Mouse (Mus musculus): ENCODE measurements around the gene Ugt1a6a. TPM values are rescaled to one million over a fixed set of nuclear protein-coding genes. Genes with fewer than 3 reads are reported as not detected.

Ugt1a6a gene
- polyA plus RNA-seq, 1 experiment from 2014 or later: 6.7 TPM

GRCm38 (mm10) chr1:88225741-88226140 is 91.1 kb downstream of the Ugt1a6a start:
- Histone ChIP-seq H3K36me3 (ENCODE audit: insufficient read depth, low read length) (no peaks in the 10 kb centered on the region), H3K27ac (ENCODE audit: low read length) (no peak overlapping the region), H3K9me3 (ENCODE audit: low read length) (peaks cover 58% of the 10 kb centered on the region), H3K4me3 (ENCODE audit: low read length) (no peak overlapping the region), H3K27me3 (ENCODE audit: insufficient read depth, low read length) (no peaks in the 10 kb centered on the region), H3K4me2 (replicated peaks; ENCODE audit: low read depth, low read length) (no peak overlapping the region), H3K9ac (replicated peaks; ENCODE audit: low read length) (no peak overlapping the region), H3K4me1 (ENCODE audit: insufficient read depth, low read length) (no peaks in the 10 kb centered on the region)
- ATAC-seq (ENCODE audit: low FRiP score, low TSS enrichment): no peak

GRCm38 (mm10) chr1:88226670-88227379 is 92.2 kb downstream of the Ugt1a6a start, which contains the start of gene Mroh2a:
Gene Mroh2a (plus strand): TSS chr1:88226986.
- 0 out of 2 replicates have a peak, but pooled peaks have one; percentile 9 for ATAC-seq (ENCODE audit: low FRiP score, low TSS enrichment)
- no peaks in the 10 kb centered on the region for H3K4me1 ChIP-seq (ENCODE audit: insufficient read depth, low read length)
- no peaks in the 10 kb centered on the region for H3K27me3 ChIP-seq (ENCODE audit: insufficient read depth, low read length)
- 53% methylated on average over 5 of the region's 5 CpGs for WGBS
- H3K9me3 ChIP-seq (ENCODE audit: low read length): peaks cover 69% of the 10 kb centered on the region
- H3K36me3 ChIP-seq (ENCODE audit: insufficient read depth, low read length): no peaks in the 10 kb centered on the region
- H3K9ac ChIP-seq (replicated peaks; ENCODE audit: low read length): no peak within 1 kb of the TSS
- no peak within 1 kb of the TSS for H3K27ac ChIP-seq (ENCODE audit: low read length)
- H3K4me3 ChIP-seq (ENCODE audit: low read length): no peak within 1 kb of the TSS
- H3K4me2 ChIP-seq (replicated peaks; ENCODE audit: low read depth, low read length): no peak within 1 kb of the TSS

- no peak overlapping the region for H3K4me3 ChIP-seq (ENCODE audit: low read length)
- H3K27me3 ChIP-seq (ENCODE audit: insufficient read depth, low read length): no peaks in the 10 kb centered on the region
- peaks cover 73% of the 10 kb centered on the region for H3K9me3 ChIP-seq (ENCODE audit: low read length)
- WGBS: 61% methylated on average over 2 of the region's 2 CpGs
- no peaks in the 10 kb centered on the region for H3K36me3 ChIP-seq (ENCODE audit: insufficient read depth, low read length)
- no peak overlapping the region for H3K27ac ChIP-seq (ENCODE audit: low read length)
- H3K4me1 ChIP-seq (ENCODE audit: insufficient read depth, low read length): no peaks in the 10 kb centered on the region
- ATAC-seq (ENCODE audit: low FRiP score, low TSS enrichment): no peak
- no peak overlapping the region for H3K9ac ChIP-seq (replicated peaks; ENCODE audit: low read length)
- H3K4me2 ChIP-seq (replicated peaks; ENCODE audit: low read depth, low read length): no peak overlapping the region
These were observed 92.9 kb downstream of the Ugt1a6a start for GRCm38 (mm10) chr1:88227482-88227881.

DNA sequence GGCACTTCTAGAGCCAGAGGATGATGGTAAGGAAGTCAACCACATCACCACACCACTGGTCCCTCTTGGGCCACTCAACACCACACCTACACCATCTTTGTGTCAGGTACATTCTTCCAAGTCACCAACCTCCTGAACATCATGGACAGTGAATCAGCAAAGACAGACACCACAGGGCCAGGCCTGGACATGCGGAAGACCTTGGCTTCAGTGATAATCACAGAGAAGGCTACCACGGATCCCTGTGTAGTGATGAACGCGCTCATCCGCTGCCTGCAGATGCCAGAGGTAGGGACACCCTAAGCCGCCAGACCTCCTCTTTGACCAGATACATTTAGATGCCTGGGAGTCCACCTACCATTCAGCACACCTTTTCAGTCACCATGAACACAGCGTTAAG is 93.5 kb downstream of the Ugt1a6a start:
- Histone ChIP-seq H3K9me3 (ENCODE audit: low read length) (peaks cover 79% of the 10 kb centered on the region), H3K27me3 (ENCODE audit: insufficient read depth, low read length) (no peaks in the 10 kb centered on the region), H3K4me1 (ENCODE audit: insufficient read depth, low read length) (no peaks in the 10 kb centered on the region), H3K4me2 (replicated peaks; ENCODE audit: low read depth, low read length) (no peak overlapping the region), H3K9ac (replicated peaks; ENCODE audit: low read length) (no peak overlapping the region), H3K4me3 (ENCODE audit: low read length) (no peak overlapping the region), H3K27ac (ENCODE audit: low read length) (no peak overlapping the region), H3K36me3 (ENCODE audit: insufficient read depth, low read length) (no peaks in the 10 kb centered on the region)
- 71% methylated on average over 7 of the region's 7 CpGs for WGBS
- no peak for ATAC-seq (ENCODE audit: low FRiP score, low TSS enrichment)

DNA sequence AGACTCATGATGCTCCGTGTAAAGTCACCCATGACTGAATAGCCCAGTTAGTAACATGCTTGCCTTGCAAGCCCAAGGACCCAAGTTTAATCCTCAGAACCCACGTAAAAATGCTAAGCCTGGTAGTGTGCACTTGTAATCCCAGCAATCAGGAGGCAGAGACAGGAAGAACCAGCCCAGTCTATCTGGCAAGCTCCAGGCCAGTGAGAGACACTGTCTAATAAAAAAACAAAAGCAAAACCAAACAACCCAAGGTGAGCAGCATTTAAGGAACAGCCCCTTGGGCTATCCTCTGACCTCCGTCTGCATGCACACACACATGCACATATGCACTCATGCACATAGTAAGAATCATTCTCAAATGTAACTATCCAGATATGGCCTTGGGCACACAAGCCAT is 95.0 kb downstream of the Ugt1a6a start:
- Histone ChIP-seq H3K27ac (ENCODE audit: low read length) (no peak overlapping the region), H3K4me2 (replicated peaks; ENCODE audit: low read depth, low read length) (no peak overlapping the region), H3K9me3 (ENCODE audit: low read length) (peaks cover 93% of the 10 kb centered on the region), H3K4me1 (ENCODE audit: insufficient read depth, low read length) (no peaks in the 10 kb centered on the region), H3K9ac (replicated peaks; ENCODE audit: low read length) (no peak overlapping the region), H3K4me3 (ENCODE audit: low read length) (no peak overlapping the region), H3K27me3 (ENCODE audit: insufficient read depth, low read length) (no peaks in the 10 kb centered on the region), H3K36me3 (ENCODE audit: insufficient read depth, low read length) (no peaks in the 10 kb centered on the region)
- ATAC-seq (ENCODE audit: low FRiP score, low TSS enrichment): no peak
- 75% methylated on average over 3 of the region's 3 CpGs for WGBS

DNA sequence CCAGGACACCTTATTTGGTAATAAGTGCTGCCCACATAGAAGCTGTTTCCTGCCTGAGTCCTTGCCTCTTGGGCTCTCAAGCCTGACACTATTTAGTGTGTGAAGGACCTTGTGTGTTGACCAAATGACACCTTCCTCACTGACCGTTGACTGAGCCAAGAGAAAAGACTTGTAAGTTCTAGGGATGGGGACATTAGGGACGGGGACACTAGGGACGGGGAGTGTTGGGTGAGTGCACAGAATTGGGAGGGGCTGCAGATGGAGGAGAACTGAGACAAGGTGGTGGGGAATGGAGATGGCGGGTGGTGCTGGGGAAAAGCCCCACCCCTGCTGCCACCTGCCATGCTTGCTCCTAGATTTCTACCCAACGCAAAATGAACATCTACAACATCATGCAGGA is 95.4 kb downstream of the Ugt1a6a start:
- H3K4me2 ChIP-seq (replicated peaks; ENCODE audit: low read depth, low read length): no peak overlapping the region
- H3K27ac ChIP-seq (ENCODE audit: low read length): no peak overlapping the region
- H3K4me1 ChIP-seq (ENCODE audit: insufficient read depth, low read length): no peaks in the 10 kb centered on the region
- no peak for ATAC-seq (ENCODE audit: low FRiP score, low TSS enrichment)
- peaks cover 98% of the 10 kb centered on the region for H3K9me3 ChIP-seq (ENCODE audit: low read length)
- no peaks in the 10 kb centered on the region for H3K27me3 ChIP-seq (ENCODE audit: insufficient read depth, low read length)
- no peaks in the 10 kb centered on the region for H3K36me3 ChIP-seq (ENCODE audit: insufficient read depth, low read length)
- 85% methylated on average over 5 of the region's 5 CpGs for WGBS
- no peak overlapping the region for H3K9ac ChIP-seq (replicated peaks; ENCODE audit: low read length)
- no peak overlapping the region for H3K4me3 ChIP-seq (ENCODE audit: low read length)

DNA sequence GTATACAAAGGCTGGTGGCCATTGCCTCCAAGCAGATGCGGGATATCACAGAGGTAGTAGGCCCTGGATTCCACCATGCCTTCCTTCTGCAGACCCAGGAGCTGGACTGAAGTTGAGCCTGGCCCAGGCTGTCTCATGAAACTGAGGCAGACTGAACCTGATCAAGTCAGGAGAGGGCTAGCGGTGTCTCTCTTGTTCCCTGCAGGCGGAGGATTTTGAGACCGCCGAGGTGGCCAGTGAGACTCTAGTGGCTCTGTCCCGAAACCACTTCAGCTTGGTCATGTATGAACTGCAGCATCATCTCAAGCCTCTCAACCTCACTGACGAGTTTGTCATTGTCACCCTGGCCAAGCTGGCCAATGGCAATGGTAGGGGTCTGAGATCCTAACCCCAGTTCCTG is 95.8 kb downstream of the Ugt1a6a start:
- Histone ChIP-seq H3K9me3 (ENCODE audit: low read length) (peaks cover 100% of the 10 kb centered on the region), H3K4me3 (ENCODE audit: low read length) (no peak overlapping the region), H3K4me2 (replicated peaks; ENCODE audit: low read depth, low read length) (no peak overlapping the region), H3K27ac (ENCODE audit: low read length) (no peak overlapping the region), H3K27me3 (ENCODE audit: insufficient read depth, low read length) (no peaks in the 10 kb centered on the region), H3K4me1 (ENCODE audit: insufficient read depth, low read length) (no peaks in the 10 kb centered on the region), H3K9ac (replicated peaks; ENCODE audit: low read length) (no peak overlapping the region), H3K36me3 (ENCODE audit: insufficient read depth, low read length) (no peaks in the 10 kb centered on the region)
- no peak for ATAC-seq (ENCODE audit: low FRiP score, low TSS enrichment)
- 73% methylated on average over 7 of the region's 7 CpGs for WGBS

DNA sequence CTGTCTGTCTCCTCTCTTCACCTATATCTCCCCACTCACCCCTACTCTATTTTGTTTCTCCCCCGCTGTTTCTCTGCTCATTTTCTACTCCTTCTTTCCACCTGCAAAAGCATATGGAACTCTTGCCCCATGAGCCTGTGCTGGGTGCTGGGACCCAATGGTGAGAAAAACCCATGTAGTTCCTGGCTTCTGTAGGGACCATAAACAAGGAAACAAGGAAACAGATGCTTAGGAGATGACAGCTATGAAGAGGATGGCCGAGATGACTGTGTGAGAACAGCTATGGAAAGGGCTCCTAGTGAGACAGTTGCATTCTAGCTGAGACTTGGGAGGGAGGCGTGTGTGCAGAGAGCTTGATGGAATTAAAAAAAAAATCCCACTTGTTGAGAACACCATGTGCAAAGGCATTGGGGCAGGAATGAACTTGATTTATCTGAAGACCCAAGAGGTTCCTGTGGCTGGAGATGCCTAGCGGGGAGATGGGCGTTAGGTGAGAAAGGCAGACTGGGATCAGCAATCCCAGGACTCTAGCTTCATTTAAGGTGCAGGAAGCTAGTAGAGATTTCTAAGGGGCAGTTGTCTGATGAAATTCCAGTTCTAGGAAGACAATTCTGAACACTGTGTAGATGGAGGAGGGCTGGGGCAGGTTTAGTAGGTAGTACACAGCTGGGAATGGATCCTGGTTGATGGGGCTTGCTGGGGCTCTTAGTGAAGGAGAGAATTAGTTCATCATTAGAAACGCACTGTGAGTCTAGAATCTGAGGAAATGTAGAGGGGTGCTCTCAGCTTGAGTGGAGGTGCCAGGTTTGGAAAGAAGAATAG is 96.6 kb downstream of the Ugt1a6a start:
- ATAC-seq (ENCODE audit: low FRiP score, low TSS enrichment): no peak
- H3K9ac ChIP-seq (replicated peaks; ENCODE audit: low read length): no peak overlapping the region
- H3K4me2 ChIP-seq (replicated peaks; ENCODE audit: low read depth, low read length): no peak overlapping the region
- H3K36me3 ChIP-seq (ENCODE audit: insufficient read depth, low read length): no peaks in the 10 kb centered on the region
- no peak overlapping the region for H3K27ac ChIP-seq (ENCODE audit: low read length)
- H3K4me1 ChIP-seq (ENCODE audit: insufficient read depth, low read length): no peaks in the 10 kb centered on the region
- 77% methylated on average over 6 of the region's 6 CpGs for WGBS
- H3K4me3 ChIP-seq (ENCODE audit: low read length): no peak overlapping the region
- H3K27me3 ChIP-seq (ENCODE audit: insufficient read depth, low read length): no peaks in the 10 kb centered on the region
- H3K9me3 ChIP-seq (ENCODE audit: low read length): peaks cover 99% of the 10 kb centered on the region

- Histone ChIP-seq H3K27ac (ENCODE audit: low read length) (no peak overlapping the region), H3K4me3 (ENCODE audit: low read length) (no peak overlapping the region), H3K9me3 (ENCODE audit: low read length) (peaks cover 97% of the 10 kb centered on the region), H3K4me1 (ENCODE audit: insufficient read depth, low read length) (no peaks in the 10 kb centered on the region), H3K9ac (replicated peaks; ENCODE audit: low read length) (no peak overlapping the region), H3K27me3 (ENCODE audit: insufficient read depth, low read length) (no peaks in the 10 kb centered on the region), H3K36me3 (ENCODE audit: insufficient read depth, low read length) (no peaks in the 10 kb centered on the region), H3K4me2 (replicated peaks; ENCODE audit: low read depth, low read length) (no peak overlapping the region)
- no peak for ATAC-seq (ENCODE audit: low FRiP score, low TSS enrichment)
- WGBS: 67% methylated on average over 7 of the region's 7 CpGs
These were observed 97.3 kb downstream of the Ugt1a6a start for GRCm38 (mm10) chr1:88231803-88232499.
